Mouse (Mus musculus) midbrain, embryonic 11.5 days (tissue): ENCODE results near the gene Tha1. TPM values are rescaled to one million over a fixed set of nuclear protein-coding genes. Genes with fewer than 3 reads are reported as not detected.
A peak's percentile ranks its signal among the peaks of the same experiment; 100 is the strongest.

Source experiments
- ATAC-seq: fragments of 200-750 bp; cut with Nextera tagmentation; 2 replicates; pipeline ENCODE4 v1.8.0; 2017; ENCODE audit warnings: moderate TSS enrichment, moderate library complexity; ENCODE audit not compliant: low FRiP score
- DNase-seq: peaks from one replicate; pipeline ENCODE4 v3.0.0; 2015; ENCODE audit warnings: low spot score; ENCODE audit errors: missing footprints
- H3K27ac ChIP-seq: fragments of 300-500 bp; sonication (generic); 2 replicates; pipeline ENCODE4 v1.5.1; 2014; ENCODE audit warnings: low read depth, low read length
- H3K27me3 ChIP-seq: fragments of 300-500 bp; sonication (generic); 2 replicates; pipeline ENCODE4 v1.6.1; 2014; ENCODE audit warnings: mild to moderate bottlenecking, low read length, moderate library complexity, mixed read lengths; ENCODE audit not compliant: control insufficient read depth, insufficient read depth
- H3K36me3 ChIP-seq: fragments of 300-500 bp; sonication (generic); 2 replicates; pipeline ENCODE4 v1.6.1; 2014; ENCODE audit warnings: mild to moderate bottlenecking, low read length, moderate library complexity, mixed read lengths; ENCODE audit not compliant: control insufficient read depth, insufficient read depth
- H3K4me1 ChIP-seq: fragments of 300-500 bp; sonication (generic); 2 replicates; pipeline ENCODE4 v1.6.1; 2014; ENCODE audit warnings: low read length; ENCODE audit not compliant: control insufficient read depth, insufficient read depth
- H3K4me2 ChIP-seq: fragments of 300-500 bp; sonication (generic); 2 replicates; pipeline ENCODE4 v1.6.1; 2014; ENCODE audit warnings: mild to moderate bottlenecking, moderate library complexity
- H3K4me3 ChIP-seq: fragments of 300-500 bp; sonication (generic); 2 replicates; pipeline ENCODE4 v1.5.1; 2014; ENCODE audit warnings: low read depth, low read length
- H3K9ac ChIP-seq: fragments of 300-500 bp; sonication (generic); 2 replicates; pipeline ENCODE4 v1.6.1; 2014; ENCODE audit warnings: low read length
- H3K9me3 ChIP-seq: fragments of 300-500 bp; sonication (generic); 2 replicates; pipeline ENCODE4 v1.6.1; 2016; ENCODE audit warnings: low read length; ENCODE audit not compliant: control insufficient read depth
- WGBS: fragments of 180-500 bp; shearing (Covaris S2); extraction: QIAGEN DNeasy Blood & Tissue Kit; methylation state at CpG from one replicate; pipeline ENCODE4 v1.1.7; 2014; 5-methylcytosine and 5-hydroxymethylcytosine counted together
- polyA plus RNA-seq: library from polyadenylated mRNA; unstranded; fragments of >200 nt; fragmentation: Nextera tagmentation; extraction: Ambion mirVana; gene quantifications from 2 replicates; pipeline ENCODE4 v1.2.1, GENCODE M21; 2014

The Tha1 gene
- polyA plus RNA-seq, 1 experiment from 2014 or later, result 2.4 TPM

DNA sequence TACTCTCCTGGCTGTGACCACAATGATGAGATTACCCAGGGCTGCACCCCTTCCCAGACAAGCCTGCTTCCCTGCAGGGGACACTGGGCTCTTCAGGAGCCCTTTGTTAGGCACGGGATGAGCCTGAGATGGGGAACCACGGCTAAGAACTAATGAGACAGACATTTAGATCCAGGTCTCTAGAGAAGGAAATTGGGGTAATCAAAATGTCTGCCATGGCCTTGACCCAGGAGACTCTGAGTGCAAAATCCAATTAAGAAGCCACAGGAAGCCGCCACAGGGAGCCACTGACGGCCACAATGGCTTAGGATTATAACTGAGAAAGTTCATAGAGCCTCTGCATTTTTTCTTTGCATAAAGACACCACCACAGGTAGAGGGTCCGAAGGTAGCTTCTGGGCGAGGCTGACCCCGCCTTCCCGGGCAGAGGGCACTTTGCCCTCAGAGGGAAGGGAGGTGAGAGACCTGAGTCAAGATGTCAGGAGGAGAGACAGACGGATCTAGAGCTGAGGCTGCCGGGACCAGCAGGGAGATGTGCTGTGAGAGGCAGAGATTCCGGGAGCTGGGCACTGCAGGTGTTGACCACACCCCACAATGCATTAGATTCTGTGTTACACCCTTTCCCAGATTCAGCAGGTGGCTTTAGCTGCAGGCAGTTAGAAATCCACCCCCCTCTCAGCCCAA lies 10.0 kb downstream of the Tha1 start:
- Histone ChIP-seq H3K9me3 (no peaks in the 10 kb centered on the region), H3K9ac (no peak overlapping the region), H3K27ac (no peak overlapping the region), H3K36me3 (no peaks in the 10 kb centered on the region), H3K4me3 (no peak overlapping the region), H3K4me1 (peaks cover 23% of the 10 kb centered on the region), H3K27me3 (peaks cover 22% of the 10 kb centered on the region), H3K4me2 (no peak overlapping the region)
- no peak for DNase-seq
- ATAC-seq, result no peak
- WGBS, result 19% methylated on average over 11 of the region's 11 CpGs

DNA sequence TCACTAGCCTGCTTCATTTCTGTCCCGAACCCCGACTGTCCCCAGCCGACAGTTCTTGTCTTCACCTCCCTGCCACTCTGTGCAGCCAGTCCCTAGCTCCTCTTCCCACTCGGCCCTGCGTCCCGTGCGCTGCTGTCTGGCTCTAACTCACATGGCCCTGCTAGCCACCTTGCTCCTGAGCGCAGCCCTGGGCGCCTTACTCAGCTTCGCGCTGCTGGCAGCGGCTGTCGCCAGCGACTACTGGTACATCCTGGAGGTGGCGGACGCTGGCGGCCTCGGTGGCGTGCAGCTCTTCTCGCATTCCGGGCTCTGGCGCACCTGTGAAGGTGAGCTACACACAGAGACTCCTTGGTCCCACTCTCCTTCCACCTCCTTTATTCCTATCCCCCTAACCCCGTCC lies 12.7 kb downstream of the Tha1 start, which contains the start of gene Tmem235:
Gene Tmem235, plus strand, starts transcription at position 152 of the 400 bp plus-strand sequence.
- DNase-seq (no peak), ATAC-seq (no peak)
- Histone ChIP-seq H3K9ac (no peak within 1 kb of the TSS), H3K27me3 (peaks cover 22% of the 10 kb centered on the region), H3K4me3 (no peak within 1 kb of the TSS), H3K9me3 (no peaks in the 10 kb centered on the region), H3K4me2 (0 out of 2 replicates have a peak within 1 kb of the TSS, but pooled peaks have one; percentile 4), H3K36me3 (peaks cover 18% of the 10 kb centered on the region), H3K4me1 (peaks cover 13% of the 10 kb centered on the region), H3K27ac (no peak within 1 kb of the TSS)
- 4% methylated on average over 23 of the region's 23 CpGs for WGBS

DNA sequence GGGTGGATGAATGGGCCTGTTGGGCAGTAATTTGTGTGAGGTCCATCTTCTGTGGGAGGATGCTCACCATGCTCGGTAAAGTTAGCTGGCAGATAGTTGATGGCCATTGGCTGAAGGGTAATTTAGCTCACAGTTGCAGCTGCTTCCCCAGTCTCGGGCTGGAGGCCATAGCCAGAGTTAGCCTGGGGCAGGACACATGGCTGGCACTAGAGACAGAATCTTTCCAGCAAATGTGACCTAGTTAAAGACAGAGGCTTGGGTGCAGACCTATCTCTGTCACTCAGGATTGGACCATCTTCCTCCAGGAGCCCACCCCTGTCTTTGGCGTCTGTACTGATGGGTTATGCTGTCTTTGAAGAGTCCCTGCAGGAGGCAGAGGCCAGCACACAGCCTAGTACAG lies 14.9 kb downstream of the Tha1 start:
- ATAC-seq, result no peak
- Histone ChIP-seq H3K9ac (no peak overlapping the region), H3K4me1 (peaks cover 5% of the 10 kb centered on the region), H3K36me3 (peaks cover 29% of the 10 kb centered on the region), H3K4me2 (no peak overlapping the region), H3K27me3 (peaks cover 22% of the 10 kb centered on the region), H3K9me3 (no peaks in the 10 kb centered on the region), H3K27ac (no peak overlapping the region), H3K4me3 (no peak overlapping the region)
- no peak for DNase-seq
- 58% methylated on average over 3 of the region's 3 CpGs for WGBS

DNA sequence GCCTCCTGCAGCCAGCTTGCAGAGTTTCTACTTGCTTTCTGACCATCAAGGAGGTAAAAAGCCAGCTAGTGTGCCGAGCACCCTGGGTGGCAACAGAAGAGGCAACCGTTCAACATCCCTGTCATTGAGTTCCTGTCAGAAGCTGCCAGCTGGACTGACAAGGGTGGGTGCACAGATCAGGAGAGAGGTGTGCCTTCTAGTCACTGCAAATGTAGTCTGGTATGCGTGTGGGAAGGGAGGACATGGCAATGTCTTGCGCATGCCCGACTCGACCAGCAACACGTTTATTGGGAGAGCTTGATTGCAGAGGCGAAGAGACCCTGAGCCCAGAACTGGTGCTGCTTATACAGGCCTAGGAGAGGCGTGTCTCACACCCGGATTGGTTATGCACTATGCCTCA lies 15.8 kb downstream of the Tha1 start:
- whole genome bisulfite sequencing, result 97% methylated on average over 10 of the region's 10 CpGs
- ATAC-seq, result no peak
- Histone ChIP-seq H3K4me2 (no peak overlapping the region), H3K4me3 (no peak overlapping the region), H3K27ac (no peak overlapping the region), H3K9me3 (no peaks in the 10 kb centered on the region), H3K4me1 (no peaks in the 10 kb centered on the region), H3K27me3 (peaks cover 17% of the 10 kb centered on the region), H3K9ac (no peak overlapping the region), H3K36me3 (peaks cover 37% of the 10 kb centered on the region)
- DNase-seq, result no peak

DNA sequence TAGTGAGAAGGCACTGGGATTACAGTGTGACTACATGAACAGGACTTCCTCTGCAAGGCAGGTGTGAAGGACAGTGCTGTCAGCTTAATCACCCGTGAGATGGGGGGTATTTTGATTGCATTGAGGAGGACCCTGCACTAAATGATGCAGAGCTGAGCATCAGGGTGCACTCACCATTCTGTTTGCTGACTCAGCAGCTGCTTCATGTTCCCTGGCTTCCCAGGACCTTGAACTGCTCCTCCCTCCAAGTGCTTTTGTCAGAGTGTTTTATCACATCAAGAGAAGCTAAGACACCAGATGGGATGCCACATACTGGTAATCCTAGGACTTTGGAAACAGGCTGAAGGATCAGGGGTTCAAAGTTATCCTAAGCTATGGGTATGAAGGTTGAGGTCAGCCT lies 17.3 kb downstream of the Tha1 start:
- peaks cover 38% of the 10 kb centered on the region for H3K36me3 ChIP-seq
- no peak overlapping the region for H3K4me2 ChIP-seq
- no peak overlapping the region for H3K9ac ChIP-seq
- H3K9me3 ChIP-seq, result no peaks in the 10 kb centered on the region
- H3K4me1 ChIP-seq, result no peaks in the 10 kb centered on the region
- WGBS, result 88% methylated on average over 1 of the region's 1 CpGs
- ATAC-seq (no peak), DNase-seq (no peak)
- H3K4me3 ChIP-seq, result no peak overlapping the region
- no peak overlapping the region for H3K27ac ChIP-seq
- peaks cover 13% of the 10 kb centered on the region for H3K27me3 ChIP-seq

DNA sequence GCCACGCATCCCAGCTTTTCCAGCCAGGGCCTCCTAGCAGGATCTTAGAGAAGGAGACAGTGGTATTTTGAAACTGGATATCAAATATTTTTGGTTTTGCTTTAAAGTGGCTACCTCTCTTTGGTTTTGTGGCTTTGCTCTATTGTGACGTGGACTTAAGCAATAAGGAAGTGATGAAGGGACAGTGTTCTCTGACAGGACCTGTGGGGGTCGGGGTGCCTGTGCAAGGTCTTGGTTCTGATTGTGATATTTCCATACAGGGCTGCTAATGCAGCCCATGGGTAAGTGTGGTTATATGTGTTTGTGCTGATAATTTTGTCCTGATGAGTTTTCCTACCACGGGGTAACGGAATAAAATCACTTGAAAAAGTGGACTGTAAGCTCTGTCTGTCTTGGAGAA lies 17.9 kb downstream of the Tha1 start:
- Histone ChIP-seq H3K36me3 (peaks cover 38% of the 10 kb centered on the region), H3K4me3 (no peak overlapping the region), H3K9ac (no peak overlapping the region), H3K27me3 (peaks cover 8% of the 10 kb centered on the region; the same call in 1 of the 2 replicates), H3K9me3 (no peaks in the 10 kb centered on the region), H3K4me1 (peaks cover 2% of the 10 kb centered on the region), H3K4me2 (no peak overlapping the region), H3K27ac (no peak overlapping the region)
- DNase-seq, result no peak
- ATAC-seq, result no peak
- 96% methylated on average over 5 of the region's 5 CpGs for WGBS

DNA sequence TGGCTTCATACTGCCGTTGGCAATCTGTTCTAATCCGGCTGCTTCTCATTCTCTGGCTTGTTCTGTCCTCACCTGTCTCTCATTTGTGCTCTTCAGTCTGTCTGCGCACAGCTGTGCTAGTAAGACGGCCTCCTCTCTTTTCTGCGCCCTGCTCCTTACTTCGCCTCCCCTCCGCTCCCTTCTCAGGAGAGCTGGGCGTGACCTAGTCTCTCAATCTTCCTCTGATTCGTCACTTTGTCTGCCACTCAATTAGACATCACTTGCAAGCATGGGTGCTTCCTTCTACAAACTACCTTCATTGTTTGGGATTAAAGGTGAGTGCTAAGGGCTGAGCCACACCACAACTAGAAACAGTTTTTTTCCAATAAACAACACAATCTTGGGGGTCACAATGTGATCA lies 19.0 kb downstream of the Tha1 start:
- peaks cover 38% of the 10 kb centered on the region for H3K36me3 ChIP-seq
- H3K9me3 ChIP-seq, result no peaks in the 10 kb centered on the region
- ATAC-seq, result no peak
- H3K27me3 ChIP-seq, result peaks cover 2% of the 10 kb centered on the region; the same call in 1 of the 2 replicates
- peaks cover 9% of the 10 kb centered on the region for H3K4me1 ChIP-seq
- no peak overlapping the region for H3K4me3 ChIP-seq
- no peak overlapping the region for H3K9ac ChIP-seq
- H3K4me2 ChIP-seq, result no peak overlapping the region
- 90% methylated on average over 9 of the region's 9 CpGs for WGBS
- no peak overlapping the region for H3K27ac ChIP-seq
- no peak for DNase-seq

DNA sequence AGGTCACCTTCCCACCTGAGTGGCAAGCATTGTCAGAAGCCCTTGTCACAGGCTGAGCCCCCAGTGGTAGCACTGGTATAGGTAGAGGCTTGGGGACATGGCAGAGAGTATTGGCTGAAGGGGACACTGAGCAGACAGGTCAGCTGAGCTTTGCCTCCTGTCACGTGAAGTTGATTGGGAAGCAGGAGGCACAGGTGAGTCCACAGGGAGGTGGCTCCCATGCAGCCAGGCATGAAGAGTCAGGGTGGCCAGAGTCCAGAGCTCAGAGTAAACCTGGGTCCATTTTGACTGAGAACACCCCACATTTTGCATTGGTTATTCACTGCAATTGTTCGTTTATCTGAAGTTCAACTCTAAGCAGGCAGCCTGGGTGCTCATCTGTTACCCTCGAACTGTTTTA lies 20.4 kb downstream of the Tha1 start:
- no peak for DNase-seq
- H3K27me3 ChIP-seq, result no peaks in the 10 kb centered on the region
- H3K4me2 ChIP-seq, result no peak overlapping the region
- no peaks in the 10 kb centered on the region for H3K9me3 ChIP-seq
- no peak overlapping the region for H3K4me3 ChIP-seq
- ATAC-seq, result no peak
- H3K9ac ChIP-seq, result no peak overlapping the region
- H3K4me1 ChIP-seq, result peaks cover 16% of the 10 kb centered on the region
- H3K36me3 ChIP-seq, result peaks cover 38% of the 10 kb centered on the region
- no peak overlapping the region for H3K27ac ChIP-seq
- 92% methylated on average over 3 of the region's 3 CpGs for WGBS

DNA sequence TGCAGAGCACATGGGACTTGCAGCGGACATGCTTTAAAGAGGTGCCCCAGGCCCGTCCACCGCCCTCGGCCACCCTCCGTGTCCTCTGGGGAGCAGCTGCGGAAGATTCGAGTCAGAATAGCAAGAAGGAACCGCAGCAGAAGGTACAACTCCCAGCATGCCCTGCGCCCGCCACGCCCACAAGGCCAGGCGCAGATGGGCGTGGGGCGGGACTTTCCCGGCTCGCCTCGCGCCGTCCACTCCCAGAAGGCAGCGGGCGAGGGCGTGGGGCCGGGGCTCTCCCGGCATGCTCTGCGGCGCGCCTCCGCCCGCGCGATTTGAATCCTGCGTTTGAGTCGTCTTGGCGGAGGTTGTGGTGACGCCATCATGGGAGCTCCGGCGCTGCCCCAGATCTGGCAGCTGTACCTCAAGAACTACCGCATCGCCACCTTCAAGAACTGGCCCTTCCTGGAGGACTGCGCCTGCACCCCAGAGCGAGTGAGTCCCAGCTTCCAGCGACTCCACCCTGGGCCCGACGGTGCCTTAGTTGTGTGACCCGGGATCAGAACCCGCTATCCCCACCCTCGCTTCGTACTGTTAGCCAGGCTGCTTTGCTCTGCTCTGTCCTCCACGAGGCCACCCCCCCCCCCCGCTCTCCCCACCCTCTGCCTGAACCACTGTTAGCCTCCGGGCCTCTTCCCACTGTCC lies 24.2 kb downstream of the Tha1 start, which contains the start of gene Birc5:
Gene Birc5, plus strand, starts transcription at position 267 of the 687 bp plus-strand sequence.
- Histone ChIP-seq H3K4me2 (peak within 1 kb of the TSS; percentile 88), H3K27me3 (no peaks in the 10 kb centered on the region), H3K27ac (peak within 1 kb of the TSS; percentile 93), H3K9ac (peak within 1 kb of the TSS; percentile 87), H3K9me3 (no peaks in the 10 kb centered on the region), H3K36me3 (peaks cover 12% of the 10 kb centered on the region), H3K4me3 (peak within 1 kb of the TSS; percentile 78), H3K4me1 (peaks cover 16% of the 10 kb centered on the region)
- ATAC-seq (peak; percentile 95), DNase-seq (peak; percentile 100)
- under 1% methylated on average over 51 of the region's 51 CpGs for WGBS
